Mouse (Mus musculus): ENCODE data around the gene Hist1h3e.
"Not testable (repeated sequence)": the region's sequence is repeated elsewhere in the genome, so short reads cannot be mapped to it uniquely, and the experiment has no call there.

Hist1h3e gene

DNA sequence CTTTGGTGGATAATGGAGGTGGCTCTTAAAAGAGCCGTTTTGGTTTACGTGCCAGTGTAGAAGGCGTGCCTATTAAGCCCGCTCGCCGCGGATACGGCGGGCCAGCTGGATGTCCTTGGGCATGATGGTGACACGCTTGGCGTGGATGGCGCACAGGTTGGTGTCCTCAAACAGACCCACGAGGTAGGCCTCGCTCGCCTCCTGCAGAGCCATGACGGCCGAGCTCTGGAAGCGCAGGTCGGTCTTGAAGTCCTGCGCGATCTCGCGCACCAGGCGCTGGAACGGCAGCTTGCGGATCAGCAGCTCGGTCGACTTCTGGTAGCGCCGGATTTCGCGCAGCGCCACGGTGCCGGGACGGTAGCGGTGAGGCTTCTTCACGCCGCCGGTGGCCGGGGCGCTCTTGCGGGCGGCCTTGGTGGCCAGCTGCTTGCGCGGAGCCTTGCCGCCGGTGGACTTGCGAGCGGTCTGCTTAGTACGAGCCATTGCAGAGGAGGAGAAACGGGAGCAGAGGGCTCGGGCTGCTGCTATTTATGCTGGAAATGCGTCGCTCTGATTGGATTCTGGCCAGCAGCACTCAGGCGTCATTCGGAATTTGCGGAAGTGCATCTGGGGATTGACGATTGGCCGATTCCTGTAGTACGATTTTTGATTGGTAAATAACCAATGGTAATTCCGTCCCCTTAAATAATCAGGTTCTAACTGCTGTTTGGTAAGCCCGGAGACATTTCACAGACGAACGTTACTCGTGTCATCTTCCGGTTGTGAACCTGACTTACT, at the start of gene Hist1h3e:
TSS of gene Hist1h3e (minus strand) at position 487 of the 777 bp plus-strand sequence.
- DNase-seq, result peak; percentile 93

DNA sequence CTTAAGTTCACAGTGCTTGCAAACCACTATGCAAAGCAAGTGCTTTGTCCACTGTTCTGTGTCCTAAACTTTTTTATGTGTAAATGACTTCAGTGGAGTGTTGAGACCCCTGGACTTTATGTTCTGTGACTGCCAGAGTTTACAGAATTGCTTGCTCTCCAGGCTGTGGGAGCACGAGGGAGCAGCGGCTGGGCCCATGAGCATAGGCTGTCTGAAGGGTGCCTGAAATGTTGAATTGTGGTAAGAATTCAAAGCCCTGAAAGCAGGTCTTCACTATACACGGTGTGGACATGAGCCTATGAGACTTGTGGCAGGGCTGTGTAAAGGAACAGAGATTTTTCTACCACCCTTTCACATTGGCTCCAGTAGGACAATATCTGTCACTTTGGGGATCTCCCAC, 49.5 kb upstream of the Hist1h3e start:
- no peak for DNase-seq

GRCm38 (mm10) chr13:23610393-23610792, 48.2 kb upstream of the Hist1h3e start:
- DNase-seq, result no peak

- DNase-seq, result no peak
Observed at GRCm38 (mm10) chr13:23609844-23610243, 47.7 kb upstream of the Hist1h3e start.

DNA sequence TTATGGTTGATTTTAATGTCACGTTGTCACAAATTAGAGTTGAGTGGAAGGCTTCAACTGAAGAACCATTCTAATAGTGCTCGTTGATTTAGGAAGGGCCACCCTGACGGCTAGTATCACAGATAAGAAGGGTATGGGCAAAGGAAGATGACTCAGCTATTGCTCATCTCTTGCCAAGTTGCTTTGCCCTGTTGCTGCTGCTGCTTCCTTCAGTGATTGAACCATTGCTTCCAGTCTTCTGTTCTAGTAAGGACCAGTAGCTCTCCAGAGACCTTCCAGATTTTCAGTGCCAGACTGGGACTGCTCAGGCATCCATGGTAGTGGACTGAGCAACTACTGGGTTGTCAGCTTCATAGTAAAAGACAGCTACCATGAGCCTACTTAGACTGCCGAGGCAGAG, 47.0 kb upstream of the Hist1h3e start:
- no peak for DNase-seq

- DNase-seq, result no peak
Observed at GRCm38 (mm10) chr13:23605052-23605451, 42.9 kb upstream of the Hist1h3e start.

DNA sequence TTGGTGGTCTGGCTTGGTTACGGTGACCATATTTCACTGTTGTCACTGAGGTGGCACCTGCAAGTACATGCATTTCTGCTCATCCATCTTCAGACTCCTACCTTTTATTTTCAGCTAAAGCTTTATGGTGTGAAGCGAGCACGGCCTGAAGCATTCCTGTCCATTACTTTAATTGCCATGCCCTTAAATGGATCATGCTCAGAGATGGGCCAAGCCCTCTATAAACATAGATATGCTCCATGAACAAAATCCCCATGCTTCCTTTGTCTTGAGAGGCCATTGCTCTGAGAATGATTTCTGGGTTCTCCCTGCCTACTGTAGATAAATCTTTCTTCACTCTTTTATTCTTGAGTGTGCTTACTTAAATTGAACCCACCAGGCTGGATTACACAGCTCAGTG, 42.3 kb upstream of the Hist1h3e start:
- no peak for DNase-seq

GRCm38 (mm10) chr13:23603182-23603699, 41.1 kb upstream of the Hist1h3e start:
- DNase-seq, result no peak

DNA sequence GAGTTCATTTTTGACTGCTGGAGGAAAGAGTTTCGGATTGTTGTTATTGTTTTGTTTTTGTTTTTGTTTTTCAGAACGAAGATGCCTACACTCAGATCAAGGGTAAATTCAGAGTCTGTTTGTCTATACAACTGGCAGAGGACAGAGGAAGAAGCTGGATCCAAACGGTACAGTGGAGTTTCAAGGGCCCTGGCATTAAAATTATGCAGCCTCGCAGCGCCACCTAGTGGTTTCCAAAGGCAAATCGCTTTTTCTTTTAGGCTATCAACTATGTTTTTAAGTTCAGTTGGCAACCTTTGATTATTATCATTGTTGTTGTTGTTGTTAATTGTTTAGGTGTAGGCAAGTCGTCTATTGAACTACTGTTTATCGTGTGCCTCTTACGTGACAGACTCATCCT, 35.8 kb upstream of the Hist1h3e start:
- DNase-seq, result peak; percentile 50

DNA sequence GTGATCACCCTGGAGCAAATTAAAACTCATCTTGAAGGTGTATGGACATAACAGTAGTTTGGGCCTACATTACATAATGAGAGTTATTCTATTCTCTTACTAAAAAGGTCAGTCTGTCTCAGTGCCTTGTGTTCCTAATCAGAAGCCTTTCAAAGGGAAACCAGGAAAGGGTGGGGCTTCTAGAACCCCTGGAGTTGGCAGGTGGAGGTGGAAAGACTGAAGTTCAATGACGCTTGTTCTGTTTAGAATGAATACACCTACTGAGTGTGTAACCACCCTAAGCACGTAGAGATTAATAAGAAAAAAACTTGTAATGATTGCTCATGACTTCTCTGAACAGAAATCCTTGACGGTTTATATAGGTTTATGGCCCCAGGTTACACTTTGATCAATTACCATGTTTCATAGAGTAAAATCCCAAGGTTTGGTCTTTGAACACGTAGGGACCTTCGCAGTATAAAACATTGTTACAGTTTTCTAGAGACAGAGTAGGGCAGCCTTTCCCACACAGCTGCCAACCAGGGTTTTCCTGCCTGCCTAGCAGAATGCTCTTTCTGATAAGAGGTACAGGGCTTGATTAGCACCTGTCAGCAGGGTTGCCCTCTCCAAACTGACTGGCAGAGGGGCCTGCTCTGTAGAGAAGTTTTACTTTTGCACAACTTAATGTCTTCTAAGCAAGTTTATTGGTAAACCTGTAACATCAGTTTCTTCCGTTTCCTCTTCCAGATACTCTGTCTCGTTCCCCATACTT, 33.6 kb upstream of the Hist1h3e start:
- no peak for DNase-seq

GRCm38 (mm10) chr13:23595185-23595584, 33.0 kb upstream of the Hist1h3e start:
- DNase-seq, result no peak

GRCm38 (mm10) chr13:23593051-23593770, 31.0 kb upstream of the Hist1h3e start:
- no peak for DNase-seq

- DNase-seq, result no peak
Observed at GRCm38 (mm10) chr13:23592614-23593013, 30.4 kb upstream of the Hist1h3e start.

GRCm38 (mm10) chr13:23591886-23592285, 29.7 kb upstream of the Hist1h3e start:
- not testable (repeated sequence) for DNase-seq

DNA sequence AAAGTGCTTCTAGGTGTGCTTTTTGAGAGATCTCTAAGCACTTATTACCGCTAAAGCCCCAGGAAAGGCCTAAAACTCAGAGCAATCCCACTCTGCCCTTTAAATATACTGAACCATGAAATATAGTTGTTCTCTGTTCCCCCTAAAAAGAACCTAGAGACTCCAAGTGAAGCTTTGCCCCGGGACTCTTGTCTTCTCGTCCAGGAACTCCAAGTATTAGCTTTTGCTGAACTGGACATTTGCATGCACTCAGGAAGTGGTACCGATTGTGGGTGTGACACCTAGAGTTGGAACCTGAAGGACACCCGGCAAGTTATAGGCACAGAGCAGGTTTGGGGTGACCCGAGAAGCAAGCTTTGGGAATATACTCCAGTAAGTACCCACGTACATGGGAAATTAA, 29.0 kb upstream of the Hist1h3e start:
- no peak for DNase-seq

GRCm38 (mm10) chr13:23586940-23587225, 24.7 kb upstream of the Hist1h3e start:
- no peak for DNase-seq

- no peak for DNase-seq
Observed at GRCm38 (mm10) chr13:23586099-23586939, 24.1 kb upstream of the Hist1h3e start.

DNA sequence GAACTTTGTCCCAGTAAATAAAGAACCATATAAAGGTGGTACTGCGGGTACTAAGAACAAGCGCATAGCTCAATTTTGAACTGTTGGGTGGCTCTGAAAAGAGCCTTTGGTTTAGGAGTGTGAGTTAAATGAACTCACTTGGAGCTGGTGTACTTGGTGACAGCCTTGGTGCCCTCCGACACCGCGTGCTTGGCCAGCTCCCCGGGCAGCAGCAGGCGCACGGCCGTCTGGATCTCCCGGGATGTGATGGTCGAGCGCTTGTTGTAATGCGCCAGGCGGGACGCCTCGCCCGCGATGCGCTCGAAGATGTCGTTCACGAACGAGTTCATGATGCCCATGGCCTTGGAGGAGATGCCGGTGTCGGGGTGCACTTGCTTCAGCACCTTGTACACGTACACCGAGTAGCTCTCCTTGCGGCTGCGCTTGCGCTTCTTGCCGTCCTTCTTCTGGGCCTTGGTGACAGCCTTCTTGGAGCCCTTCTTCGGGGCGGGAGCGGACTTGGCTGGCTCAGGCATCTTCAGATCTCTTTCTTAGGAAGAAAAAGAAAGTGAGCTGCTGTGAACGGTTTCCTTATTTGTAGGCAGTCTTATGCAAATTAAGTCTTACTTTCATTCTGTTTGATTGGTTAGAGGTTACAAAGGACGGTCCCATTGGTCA, 23.4 kb upstream of the Hist1h3e start:
- peak; percentile 59 for DNase-seq

DNA sequence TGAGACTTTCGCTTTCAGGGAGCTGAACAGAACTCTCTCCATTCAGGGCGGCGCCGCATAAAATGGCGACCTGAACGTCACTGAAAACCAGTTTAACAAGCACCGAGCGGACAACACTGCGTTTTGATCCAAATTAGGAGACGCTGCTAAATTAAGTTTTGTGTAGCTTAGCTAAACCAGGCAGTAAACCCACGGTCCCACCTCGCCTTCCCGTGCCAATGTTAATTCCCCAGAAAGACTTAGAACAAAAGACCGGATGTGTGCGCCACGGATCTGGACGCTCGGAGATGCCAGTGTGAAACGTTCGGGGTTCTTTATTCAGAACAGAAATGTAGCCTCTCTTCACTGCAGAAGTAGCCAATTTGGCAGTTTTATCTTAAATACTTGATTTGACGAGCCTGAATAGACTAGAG, 22.9 kb upstream of the Hist1h3e start:
- peak; percentile 70 for DNase-seq

DNA sequence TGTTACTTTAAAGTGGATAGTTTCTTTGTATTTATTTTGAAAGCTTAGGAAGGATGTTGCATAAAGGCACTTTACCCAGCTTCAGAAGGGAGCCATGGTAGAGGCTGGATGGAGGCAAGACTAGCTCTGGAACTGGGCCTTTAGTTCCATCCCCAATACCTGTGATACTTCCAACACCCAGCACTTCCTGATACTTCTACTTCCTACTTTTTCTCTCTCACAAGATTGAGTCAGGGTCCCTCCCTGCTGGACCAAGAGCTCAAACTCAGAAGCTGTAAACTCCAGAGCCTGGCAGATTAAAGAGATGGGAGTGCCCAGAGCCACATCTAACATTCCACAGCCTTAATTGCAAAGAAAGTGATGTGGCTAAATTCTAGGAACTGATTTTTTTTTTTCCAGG, 22.2 kb upstream of the Hist1h3e start:
- DNase-seq, result no peak

- DNase-seq, result no peak
Observed at GRCm38 (mm10) chr13:23583387-23584068, 21.4 kb upstream of the Hist1h3e start.
